Mouse (Mus musculus): ENCODE measurements at regions not wholly inside any gene's neighbourhood (a gene's known extent, or its start where the extent isn't known, plus 50 kb on each side); places are given as distances from the start of the nearest gene placed in this dataset.

DNA sequence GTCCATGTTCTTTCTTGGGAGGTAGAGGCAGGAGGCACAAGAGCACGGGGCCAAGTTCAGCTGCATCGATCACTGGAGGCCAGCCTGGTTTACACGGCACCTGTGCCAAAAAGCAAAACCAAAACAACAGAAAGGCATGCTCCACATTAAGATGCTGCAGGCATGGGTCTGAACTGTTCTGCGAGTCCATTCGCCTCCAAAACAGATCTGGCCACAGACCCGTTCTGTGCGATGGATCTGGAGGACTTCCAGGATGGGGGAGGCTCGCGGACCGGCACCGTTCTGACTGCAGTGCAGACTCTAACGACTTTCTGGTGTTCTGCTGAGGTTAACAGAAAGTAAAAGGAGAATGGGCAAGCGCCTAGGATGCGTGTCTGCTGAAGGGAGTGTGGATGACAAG lies 52.3 kb downstream of the A230072I06Rik start:
- TF ChIP-seq CTCF (IDR thresholded peaks at IDR 0.05; ENCODE audit: borderline replicate concordance, extremely low read depth, insufficient read depth, insufficient read length) (no peak), POLR2A (IDR thresholded peaks at IDR 0.05; ENCODE audit: borderline replicate concordance, extremely low read depth, insufficient read depth, insufficient read length, poor library complexity, severe bottlenecking) (no peak)

Data from brain, embryonic 14.5 days (tissue).